Mouse (Mus musculus) heart, embryonic 13.5 days (tissue): Measurements from ENCODE around the gene Susd6. TPM values are rescaled to one million over a fixed set of nuclear protein-coding genes. Genes with fewer than 3 reads are reported as not detected.
A peak's percentile ranks its signal among the peaks of the same experiment; 100 is the strongest.

Source experiments
- ATAC-seq: fragments of 200-750 bp; cut with Nextera tagmentation; 2 replicates; pipeline ENCODE4 v1.8.0; 2017; ENCODE audit warnings: moderate TSS enrichment; ENCODE audit not compliant: insufficient number of reproducible peaks, low FRiP score, low TSS enrichment; ENCODE audit errors: extremely low read depth
- H3K27ac ChIP-seq: fragments of 300-500 bp; sonication (generic); replicated peaks from 2 replicates; pipeline ENCODE4 v1.5.1; 2015; ENCODE audit warnings: moderate library complexity, mild to moderate bottlenecking, inconsistent platforms
- H3K27me3 ChIP-seq: fragments of 300-500 bp; sonication (generic); replicated peaks from 2 replicates; pipeline ENCODE4 v1.6.1; 2015; ENCODE audit warnings: mild to moderate bottlenecking, inconsistent platforms
- H3K36me3 ChIP-seq: fragments of 300-500 bp; sonication (generic); 2 replicates; pipeline ENCODE4 v1.6.1; 2015; ENCODE audit warnings: mild to moderate bottlenecking, inconsistent platforms
- H3K4me1 ChIP-seq: fragments of 300-500 bp; sonication (generic); 2 replicates; pipeline ENCODE4 v1.6.1; 2015; ENCODE audit warnings: inconsistent platforms
- H3K4me2 ChIP-seq: fragments of 300-500 bp; sonication (generic); 2 replicates; pipeline ENCODE4 v1.6.1; 2015; ENCODE audit warnings: inconsistent platforms, mild to moderate bottlenecking, moderate library complexity
- H3K4me3 ChIP-seq: fragments of 300-500 bp; sonication (generic); 2 replicates; pipeline ENCODE4 v1.5.1; 2015; ENCODE audit warnings: moderate library complexity, mild to moderate bottlenecking, inconsistent platforms
- H3K9ac ChIP-seq: fragments of 300-500 bp; sonication (generic); 2 replicates; pipeline ENCODE4 v1.6.1; 2015; ENCODE audit warnings: inconsistent platforms, mild to moderate bottlenecking, moderate library complexity
- H3K9me3 ChIP-seq: fragments of 300-500 bp; sonication (generic); 2 replicates; pipeline ENCODE4 v1.6.1; 2016; ENCODE audit warnings: inconsistent platforms
- WGBS: fragments of 180-500 bp; shearing (Covaris S2); methylation state at CpG from one replicate; pipeline ENCODE4 v1.1.7; 2015; ENCODE audit warnings: mixed read lengths; 5-methylcytosine and 5-hydroxymethylcytosine counted together
- polyA plus RNA-seq: library from polyadenylated mRNA; unstranded; fragments of >200 nt; fragmentation: Nextera tagmentation; extraction: Ambion mirVana; gene quantifications from 2 replicates; pipeline ENCODE4 v1.2.1, GENCODE M21; 2015

The Susd6 gene
- polyA plus RNA-seq, 1 experiment from 2014 or later = 14.3 TPM

- no peaks in the 10 kb centered on the region for H3K36me3 ChIP-seq
- H3K27me3 ChIP-seq = no peaks in the 10 kb centered on the region
- H3K9ac ChIP-seq = no peak overlapping the region
- no peak overlapping the region for H3K4me2 ChIP-seq
- H3K27ac ChIP-seq = no peak overlapping the region
- no peak overlapping the region for H3K4me3 ChIP-seq
- H3K9me3 ChIP-seq = no peaks in the 10 kb centered on the region
- peaks cover 68% of the 10 kb centered on the region for H3K4me1 ChIP-seq
- WGBS = 95% methylated on average over 1 of the region's 1 CpGs
- no peak for ATAC-seq
These were observed 52.3 kb downstream of the Susd6 start for GRCm38 (mm10) chr12:80842609-80843008.

GRCm38 (mm10) chr12:80843236-80843635 lies 52.9 kb downstream of the Susd6 start:
- no peak for ATAC-seq

GRCm38 (mm10) chr12:80843651-80844444 lies 53.5 kb downstream of the Susd6 start:
- Histone ChIP-seq H3K4me1 (peaks cover 56% of the 10 kb centered on the region), H3K27me3 (no peaks in the 10 kb centered on the region), H3K9ac (no peak overlapping the region; the same call in 1 of the 2 replicates), H3K4me2 (no peak overlapping the region), H3K36me3 (no peaks in the 10 kb centered on the region), H3K27ac (peak overlapping the region; percentile 64), H3K4me3 (no peak overlapping the region), H3K9me3 (no peaks in the 10 kb centered on the region)
- WGBS = 63% methylated on average over 4 of the region's 4 CpGs
- no peak for ATAC-seq

More at GRCm38 (mm10) chr12:80843236-80843635, 52.9 kb downstream of the Susd6 start:
- H3K27me3 ChIP-seq = no peaks in the 10 kb centered on the region
- no peak overlapping the region for H3K4me3 ChIP-seq
- H3K9ac ChIP-seq = no peak overlapping the region; the same call in 1 of the 2 replicates
- no peaks in the 10 kb centered on the region for H3K36me3 ChIP-seq
- H3K4me2 ChIP-seq = no peak overlapping the region
- H3K4me1 ChIP-seq = peaks cover 62% of the 10 kb centered on the region
- H3K9me3 ChIP-seq = no peaks in the 10 kb centered on the region
- H3K27ac ChIP-seq = peak overlapping the region; percentile 64
- WGBS = 70% methylated on average over 2 of the region's 2 CpGs

GRCm38 (mm10) chr12:80845901-80846300 lies 55.6 kb downstream of the Susd6 start:
- ATAC-seq = no peak
- Histone ChIP-seq H3K4me1 (peaks cover 48% of the 10 kb centered on the region), H3K27me3 (no peaks in the 10 kb centered on the region), H3K9me3 (no peaks in the 10 kb centered on the region), H3K27ac (no peak overlapping the region; the same call in 1 of the 2 replicates), H3K36me3 (no peaks in the 10 kb centered on the region), H3K9ac (no peak overlapping the region), H3K4me2 (no peak overlapping the region), H3K4me3 (no peak overlapping the region)
- WGBS = 80% methylated on average over 1 of the region's 1 CpGs

GRCm38 (mm10) chr12:80846861-80847268 lies 56.6 kb downstream of the Susd6 start:
- H3K4me3 ChIP-seq = no peak overlapping the region

GRCm38 (mm10) chr12:80852001-80852400 lies 61.7 kb downstream of the Susd6 start:
- Histone ChIP-seq H3K4me2 (no peak overlapping the region), H3K4me3 (no peak overlapping the region), H3K4me1 (peaks cover 39% of the 10 kb centered on the region), H3K27ac (no peak overlapping the region), H3K9me3 (no peaks in the 10 kb centered on the region), H3K9ac (no peak overlapping the region), H3K36me3 (no peaks in the 10 kb centered on the region; the same call in 1 of the 2 replicates), H3K27me3 (no peaks in the 10 kb centered on the region)
- 81% methylated on average over 1 of the region's 1 CpGs for WGBS
- ATAC-seq = no peak

More at GRCm38 (mm10) chr12:80846861-80847268, 56.6 kb downstream of the Susd6 start:
- no peaks in the 10 kb centered on the region for H3K9me3 ChIP-seq
- 19% methylated on average over 1 of the region's 1 CpGs for WGBS
- H3K27ac ChIP-seq = no peak overlapping the region; the same call in 1 of the 2 replicates
- no peak for ATAC-seq
- H3K27me3 ChIP-seq = no peaks in the 10 kb centered on the region
- no peaks in the 10 kb centered on the region; the same call in 1 of the 2 replicates for H3K36me3 ChIP-seq
- H3K9ac ChIP-seq = peak overlapping the region; percentile 40; the same call in 1 of the 2 replicates
- no peak overlapping the region for H3K4me2 ChIP-seq
- H3K4me1 ChIP-seq = peaks cover 48% of the 10 kb centered on the region

- no peak for ATAC-seq
- H3K4me1 ChIP-seq = peaks cover 33% of the 10 kb centered on the region
- 53% methylated on average over 3 of the region's 3 CpGs for WGBS
- no peak overlapping the region for H3K9ac ChIP-seq
- H3K27me3 ChIP-seq = no peaks in the 10 kb centered on the region
- no peak overlapping the region for H3K4me2 ChIP-seq
- H3K27ac ChIP-seq = peak overlapping the region; percentile 65
- no peaks in the 10 kb centered on the region; the same call in 1 of the 2 replicates for H3K36me3 ChIP-seq
- no peak overlapping the region for H3K4me3 ChIP-seq
- no peaks in the 10 kb centered on the region for H3K9me3 ChIP-seq
These were observed 63.4 kb downstream of the Susd6 start for GRCm38 (mm10) chr12:80853737-80854136.

- H3K36me3 ChIP-seq = no peaks in the 10 kb centered on the region; the same call in 1 of the 2 replicates
- H3K4me2 ChIP-seq = no peak overlapping the region
- no peak overlapping the region for H3K9ac ChIP-seq
- H3K4me3 ChIP-seq = no peak overlapping the region
- H3K27ac ChIP-seq = no peak overlapping the region
- H3K4me1 ChIP-seq = peaks cover 33% of the 10 kb centered on the region
- no peaks in the 10 kb centered on the region for H3K9me3 ChIP-seq
- WGBS = 91% methylated on average over 4 of the region's 4 CpGs
- ATAC-seq = no peak
- H3K27me3 ChIP-seq = no peaks in the 10 kb centered on the region
These were observed 64.4 kb downstream of the Susd6 start for GRCm38 (mm10) chr12:80854671-80855070.

- Histone ChIP-seq H3K36me3 (no peaks in the 10 kb centered on the region; the same call in 1 of the 2 replicates), H3K4me2 (no peak overlapping the region), H3K4me3 (no peak overlapping the region), H3K27ac (no peak overlapping the region), H3K9ac (no peak overlapping the region), H3K9me3 (no peaks in the 10 kb centered on the region), H3K4me1 (peaks cover 33% of the 10 kb centered on the region), H3K27me3 (no peaks in the 10 kb centered on the region)
- ATAC-seq = no peak
- 84% methylated on average over 2 of the region's 2 CpGs for WGBS
These were observed 64.8 kb downstream of the Susd6 start for GRCm38 (mm10) chr12:80855100-80855499.

- Histone ChIP-seq H3K27me3 (no peaks in the 10 kb centered on the region), H3K9me3 (no peaks in the 10 kb centered on the region), H3K27ac (peak overlapping the region; percentile 46), H3K4me1 (peaks cover 33% of the 10 kb centered on the region), H3K9ac (no peak overlapping the region), H3K36me3 (no peaks in the 10 kb centered on the region; the same call in 1 of the 2 replicates), H3K4me3 (no peak overlapping the region), H3K4me2 (no peak overlapping the region)
- 22% methylated on average over 1 of the region's 1 CpGs for WGBS
- no peak for ATAC-seq
These were observed 65.3 kb downstream of the Susd6 start for GRCm38 (mm10) chr12:80855581-80855980.

- WGBS = 82% methylated on average over 3 of the region's 3 CpGs
- no peaks in the 10 kb centered on the region for H3K9me3 ChIP-seq
- ATAC-seq = no peak
- no peak overlapping the region for H3K4me2 ChIP-seq
- H3K4me1 ChIP-seq = peaks cover 46% of the 10 kb centered on the region
- H3K9ac ChIP-seq = no peak overlapping the region
- no peak overlapping the region for H3K4me3 ChIP-seq
- no peak overlapping the region for H3K27ac ChIP-seq
- no peaks in the 10 kb centered on the region for H3K27me3 ChIP-seq
- no peaks in the 10 kb centered on the region for H3K36me3 ChIP-seq
These were observed 67.5 kb downstream of the Susd6 start for GRCm38 (mm10) chr12:80857636-80858293.
